8 mouse cellular contexts compared by ENCODE assay signal in the genomic region with DNA sequence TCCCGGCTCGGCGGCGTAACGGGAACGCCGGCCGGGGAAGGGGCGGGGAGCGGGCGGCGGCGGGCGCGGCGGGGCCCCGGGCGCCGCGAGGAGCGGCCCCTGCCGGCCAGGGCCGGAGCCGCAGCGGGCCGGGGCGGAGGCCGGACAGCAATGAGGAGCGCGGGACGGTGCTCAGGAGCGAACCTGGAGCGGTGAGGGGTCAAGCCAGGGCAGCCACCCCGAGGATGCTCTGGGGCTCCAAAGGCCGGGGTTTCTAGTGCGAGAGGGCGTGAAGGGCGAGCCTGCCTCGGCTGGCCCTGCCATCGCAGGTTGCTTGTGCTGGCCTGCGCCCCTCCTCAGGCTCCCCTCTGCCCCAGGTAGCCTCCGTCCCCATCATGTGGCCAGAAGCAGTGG. TPM values are rescaled to one million over a fixed set of nuclear protein-coding genes. Genes with fewer than 3 reads are reported as not detected.
DNase-seq lines count a peak whose midpoint lies in the region; ATAC-seq and TF ChIP-seq lines count a peak whose summit lies in the region.

A gene (minus strand): TSS at position 33 of the 393 bp plus-strand sequence.

- H3K9me3 ChIP-seq in limb, embryonic 14.5 days (ENCODE audit: control insufficient read depth, low read length): no peaks in the 10 kb centered on the region
- H3K9me3 ChIP-seq in midbrain, embryonic 14.5 days (ENCODE audit: control insufficient read depth, low read length): no peaks in the 10 kb centered on the region
- H3K9me3 ChIP-seq in stomach, embryonic 16.5 days (replicated peaks; ENCODE audit: control insufficient read depth, low read length): no peaks in the 10 kb centered on the region

- H3K36me3 ChIP-seq in heart, adult 2 months (ENCODE audit: control insufficient read depth, insufficient read depth, low read length): no peaks in the 10 kb centered on the region
- H3K36me3 ChIP-seq in limb, embryonic 14.5 days (ENCODE audit: control insufficient read depth, insufficient read depth, low read length): no peaks in the 10 kb centered on the region; the same call in 1 of the 2 replicates
- H3K36me3 ChIP-seq in midbrain, embryonic 14.5 days (ENCODE audit: control insufficient read depth, insufficient read depth, low read length): no peaks in the 10 kb centered on the region
- no peaks in the 10 kb centered on the region for H3K36me3 ChIP-seq in stomach, embryonic 16.5 days (ENCODE audit: control insufficient read depth, insufficient read depth, low read length)

- H3K9ac ChIP-seq in heart, adult 2 months (ENCODE audit: low read depth, low read length): peak within 1 kb of the TSS; percentile 99
- H3K9ac ChIP-seq in limb, embryonic 14.5 days (ENCODE audit: low read depth, low read length, severe bottlenecking): peak within 1 kb of the TSS; percentile 95
- H3K9ac ChIP-seq in midbrain, embryonic 14.5 days (replicated peaks; ENCODE audit: low read length): peak within 1 kb of the TSS; percentile 96
- H3K9ac ChIP-seq in stomach, embryonic 16.5 days (ENCODE audit: low read length): peak within 1 kb of the TSS; percentile 96

- peak; percentile 64 to 77 for DNase-seq in B cell, adult 2 months
- peak; percentile 51 for DNase-seq in T-cell, adult 2 months (ENCODE audit: low spot score)
- DNase-seq in embryo, embryonic 11 days: peak; percentile 84
- peak; percentile 85 to 86 for DNase-seq in heart, adult 2 months
- peak; percentile 60 for DNase-seq in kidney, adult 11 months
- no peak for DNase-seq in limb, embryonic 14.5 days (ENCODE audit: low spot score)
- DNase-seq in midbrain, embryonic 14.5 days: no peak

- 9% methylated on average over 35 of the region's 42 CpGs for WGBS in heart, adult 2 months
- WGBS in limb, embryonic 14.5 days: 5% methylated on average over 8 of the region's 42 CpGs
- 1% methylated on average over 42 of the region's 42 CpGs for WGBS in midbrain, embryonic 14.5 days
- WGBS in stomach, embryonic 16.5 days: 1% methylated on average over 41 of the region's 42 CpGs

- TF ChIP-seq EP300 in heart, adult 2 months (IDR thresholded peaks at IDR 0.05; ENCODE audit: insufficient read depth, low read depth, low read length): no peak

- intact Hi-C loops in heart, adult 2 months (cut with DNase I): loop anchor here (5.0 kb wide), 2 partner anchors 57 to 333 kb away; no protein-coding TSS in a partner anchor

- H3K27me3 ChIP-seq in heart, adult 2 months (ENCODE audit: control insufficient read depth, insufficient read depth, low read length): no peaks in the 10 kb centered on the region
- no peaks in the 10 kb centered on the region for H3K27me3 ChIP-seq in limb, embryonic 14.5 days (ENCODE audit: control insufficient read depth, insufficient read depth, low read length)
- H3K27me3 ChIP-seq in midbrain, embryonic 14.5 days (ENCODE audit: control insufficient read depth, insufficient read depth, low read length): no peaks in the 10 kb centered on the region
- no peaks in the 10 kb centered on the region for H3K27me3 ChIP-seq in stomach, embryonic 16.5 days (ENCODE audit: control insufficient read depth, insufficient read depth, low read length)

- H3K4me1 ChIP-seq in heart, adult 2 months (ENCODE audit: control insufficient read depth, insufficient read depth, low read length): peaks cover 20% of the 10 kb centered on the region
- peaks cover 12% of the 10 kb centered on the region for H3K4me1 ChIP-seq in limb, embryonic 14.5 days (ENCODE audit: control insufficient read depth, insufficient read depth, low read length)
- peaks cover 16% of the 10 kb centered on the region for H3K4me1 ChIP-seq in midbrain, embryonic 14.5 days (ENCODE audit: control insufficient read depth, insufficient read depth, low read length)
- peaks cover 21% of the 10 kb centered on the region for H3K4me1 ChIP-seq in stomach, embryonic 16.5 days (ENCODE audit: control insufficient read depth, insufficient read depth, low read length)

- H3K79me2 ChIP-seq in heart, adult 2 months (replicated peaks; ENCODE audit: control insufficient read depth, insufficient read depth, low read length): peaks cover 8% of the 10 kb centered on the region

- peak within 1 kb of the TSS; percentile 87 for H3K4me2 ChIP-seq in limb, embryonic 14.5 days (replicated peaks; ENCODE audit: low read depth, low read length, severe bottlenecking)
- peak within 1 kb of the TSS; percentile 85 for H3K4me2 ChIP-seq in midbrain, embryonic 14.5 days (ENCODE audit: low read length)
- H3K4me2 ChIP-seq in stomach, embryonic 16.5 days (ENCODE audit: low read depth, low read length): peak within 1 kb of the TSS; percentile 90

- H3K27ac ChIP-seq in heart, adult 2 months: peak within 1 kb of the TSS; percentile 94
- H3K27ac ChIP-seq in limb, embryonic 14.5 days (replicated peaks; ENCODE audit: low read depth, low read length): peak within 1 kb of the TSS; percentile 84
- peak within 1 kb of the TSS; percentile 88 for H3K27ac ChIP-seq in midbrain, embryonic 14.5 days (replicated peaks; ENCODE audit: low read depth, low read length)
- H3K27ac ChIP-seq in stomach, embryonic 16.5 days (ENCODE audit: low read length): peak within 1 kb of the TSS; percentile 42; the same call in 1 of the 2 replicates

- peak; percentile 68 for TF ChIP-seq CTCF in heart, adult 2 months (IDR thresholded peaks at IDR 0.05)

- peak within 1 kb of the TSS; percentile 63 for H3K4me3 ChIP-seq in heart, adult 2 months
- peak within 1 kb of the TSS; percentile 87 for H3K4me3 ChIP-seq in limb, embryonic 14.5 days (replicated peaks; ENCODE audit: low read length)
- H3K4me3 ChIP-seq in midbrain, embryonic 14.5 days (replicated peaks; ENCODE audit: low read depth, low read length): peak within 1 kb of the TSS; percentile 85
- H3K4me3 ChIP-seq in stomach, embryonic 16.5 days (replicated peaks; ENCODE audit: low read length): peak within 1 kb of the TSS; percentile 84

- peak; percentile 80 for ATAC-seq in limb, embryonic 14.5 days (ENCODE audit: low FRiP score, low read depth)
- ATAC-seq in midbrain, embryonic 14.5 days (ENCODE audit: low FRiP score, low TSS enrichment): peak; percentile 82
- peak; percentile 79 for ATAC-seq in stomach, embryonic 16.5 days (ENCODE audit: insufficient read depth, low FRiP score)

- TF ChIP-seq POLR2A in heart, adult 2 months (IDR thresholded peaks at IDR 0.05; ENCODE audit: insufficient read depth, low read depth, low read length): no peak
- TF ChIP-seq POLR2A in limb, embryonic 14.5 days (IDR thresholded peaks at IDR 0.05; ENCODE audit: borderline replicate concordance, extremely low read depth, insufficient read depth, insufficient read length): no peak

RNA-seq across cellular contexts. Expression of the gene that starts here (rescaled TPM):
- total RNA-seq in heart, adult 2 months (2021): 10 to 100 TPM; 71.6 to 82.0 TPM
- 84.4 and 113 TPM in 2 replicates for polyA plus RNA-seq in heart, adult 2 months (2012; rRNA removed)
- 28.1 and 38.0 TPM in 2 replicates for polyA plus RNA-seq in limb, embryonic 14.5 days (2012; rRNA removed)
- 7.3 and 11.4 TPM in 2 replicates for polyA plus RNA-seq in limb, embryonic 14.5 days (2014; fragmentation: Nextera tagmentation; extraction: Ambion mirVana)
- 8.5 and 9.6 TPM in 2 replicates for polyA plus RNA-seq in midbrain, embryonic 14.5 days (2014; fragmentation: Nextera tagmentation; extraction: Ambion mirVana)
- polyA plus RNA-seq in stomach, embryonic 16.5 days (2015; fragmentation: Nextera tagmentation; extraction: Ambion mirVana): 2.8 and 3.5 TPM in 2 replicates

Comparison
In these comparisons a context has a peak if more than half of its experiments do, and no peak if none do; other contexts are left out.
1. DNase-seq: peak in B cell, adult 2 months (2 of 2), T-cell, adult 2 months (single experiment), embryo, embryonic 11 days (single experiment), heart, adult 2 months (2 of 2) and kidney, adult 11 months (single experiment); none in limb, embryonic 14.5 days (single experiment) and midbrain, embryonic 14.5 days (single experiment).
2. H3K27ac ChIP-seq: peak in every context shown above with its lines; median percentile 94 in heart, adult 2 months; 88 in midbrain, embryonic 14.5 days; 84 in limb, embryonic 14.5 days; 42 in stomach, embryonic 16.5 days.
3. Peak in every context shown above with its lines, with median percentiles within 50 percentile points of each other: H3K4me3 ChIP-seq, H3K9ac ChIP-seq, ATAC-seq and H3K4me2 ChIP-seq.